Mouse (Mus musculus): ENCODE results near the gene 4931417E11Rik. TPM values are rescaled to one million over a fixed set of nuclear protein-coding genes. Genes with fewer than 3 reads are reported as not detected.

Gene 4931417E11Rik
- total RNA-seq (2021), result not detected
- long read RNA-seq, experiment 1, result 0 reads
- long read RNA-seq, experiment 2, result 0 reads

DNA sequence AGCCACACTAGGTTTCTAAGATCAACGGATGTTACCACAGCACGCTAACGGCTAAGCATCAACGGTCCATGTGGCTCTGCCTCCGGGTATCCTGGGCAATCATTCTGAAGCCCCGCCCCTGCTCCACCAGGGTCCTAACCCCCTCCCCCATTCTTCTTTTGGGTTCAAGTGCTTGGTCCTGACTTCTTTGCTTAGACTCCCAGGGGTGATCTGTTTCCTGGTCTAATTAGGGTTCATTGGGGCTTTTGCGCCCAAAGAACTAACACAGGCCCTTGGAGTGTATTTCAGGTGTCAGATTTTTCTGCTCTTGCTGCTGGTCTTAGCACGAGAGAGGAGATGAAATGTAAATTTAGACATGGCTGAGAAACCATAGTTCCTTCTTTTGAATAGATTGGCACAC lies at the start of gene 4931417E11Rik:
TSS of gene 4931417E11Rik (minus strand) at position 101 of the 400 bp plus-strand sequence.
- no peak for DNase-seq

DNA sequence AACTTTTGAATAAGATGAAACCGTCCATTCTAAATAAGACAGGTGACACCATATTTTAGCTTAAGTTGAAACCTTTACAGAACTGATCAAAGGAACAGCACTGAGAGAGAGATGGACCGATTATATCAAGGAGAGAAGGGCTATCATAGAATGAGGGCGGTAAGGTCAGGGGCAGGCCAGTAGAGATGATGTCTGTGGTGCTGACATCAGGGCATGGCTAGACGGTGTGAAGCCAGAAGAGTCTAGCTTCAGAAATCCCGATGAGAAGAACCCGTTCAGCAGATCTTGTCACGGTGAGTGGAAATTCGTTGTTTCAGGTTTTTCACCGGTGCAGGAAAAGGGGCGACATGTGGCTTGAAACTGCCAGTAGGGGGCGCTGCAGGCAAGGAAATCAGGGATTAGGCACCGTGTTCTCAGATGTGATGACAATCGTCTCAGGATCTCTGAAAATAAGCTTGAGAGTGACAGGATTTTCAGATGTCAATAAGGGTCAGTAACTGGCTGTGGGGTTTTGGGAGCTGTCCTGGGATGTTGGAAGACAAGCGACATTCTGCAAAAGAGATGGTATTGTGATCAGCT lies 48.4 kb upstream of the 4931417E11Rik start:
- peak in 1 of 2 experiments; percentile 32 for DNase-seq

DNA sequence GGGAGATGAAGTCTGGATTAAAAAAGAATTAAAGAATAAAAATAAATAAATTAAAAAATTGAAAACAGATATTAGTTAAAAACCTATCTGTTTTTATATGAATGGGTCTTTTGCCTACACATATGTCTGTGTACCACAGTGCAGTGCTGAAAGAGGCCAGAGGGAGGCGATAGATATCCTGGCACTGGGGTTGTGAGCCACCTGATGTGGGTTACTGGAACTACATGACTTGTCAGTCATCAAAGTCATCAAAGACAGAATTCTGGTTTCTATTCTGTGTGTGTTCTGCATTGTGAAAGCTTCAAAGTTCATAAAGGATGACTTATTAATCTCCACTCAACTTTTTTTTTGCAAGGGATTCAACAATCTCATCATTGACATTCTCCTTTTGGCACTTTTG lies 43.4 kb upstream of the 4931417E11Rik start:
- no peak for DNase-seq

DNA sequence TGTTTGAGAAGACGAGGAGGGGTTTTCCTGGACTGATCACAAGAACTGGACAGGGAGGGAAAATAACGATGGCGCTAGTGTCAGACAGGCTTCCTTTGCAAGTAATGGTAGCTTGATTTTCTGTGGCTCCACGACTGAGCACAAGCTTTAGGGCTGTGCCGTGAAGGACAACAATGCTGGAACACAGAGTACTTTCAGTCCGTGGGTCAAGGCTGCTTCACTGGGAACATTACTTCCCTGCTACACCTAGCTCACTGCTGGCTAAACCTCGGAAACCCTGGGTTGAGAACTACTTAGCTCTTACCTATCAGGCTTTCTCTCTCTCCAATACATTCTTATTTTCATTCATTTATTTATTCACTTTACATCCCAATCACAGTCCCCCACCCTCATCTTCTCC lies 30.2 kb upstream of the 4931417E11Rik start:
- no peak for DNase-seq

DNA sequence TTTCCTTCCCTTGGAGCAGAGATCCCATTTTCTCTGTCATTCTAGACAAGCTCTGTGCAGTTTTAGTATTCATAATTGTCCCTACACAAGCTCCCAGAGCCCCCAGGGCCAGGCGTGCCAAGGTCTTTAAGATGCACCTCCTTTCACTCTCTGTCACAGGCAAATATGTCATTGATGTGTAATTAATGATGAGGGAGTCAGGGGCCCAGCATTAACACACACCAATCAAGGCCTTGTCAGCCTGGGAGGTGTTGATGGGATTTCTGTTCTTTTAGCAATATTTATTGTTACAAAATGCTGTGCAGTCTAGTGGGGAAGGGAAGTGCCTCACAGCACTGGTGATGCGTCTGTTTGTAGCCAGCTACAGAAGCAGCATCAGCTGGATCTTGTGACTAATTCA lies 27.9 kb upstream of the 4931417E11Rik start:
- no peak for DNase-seq

DNA sequence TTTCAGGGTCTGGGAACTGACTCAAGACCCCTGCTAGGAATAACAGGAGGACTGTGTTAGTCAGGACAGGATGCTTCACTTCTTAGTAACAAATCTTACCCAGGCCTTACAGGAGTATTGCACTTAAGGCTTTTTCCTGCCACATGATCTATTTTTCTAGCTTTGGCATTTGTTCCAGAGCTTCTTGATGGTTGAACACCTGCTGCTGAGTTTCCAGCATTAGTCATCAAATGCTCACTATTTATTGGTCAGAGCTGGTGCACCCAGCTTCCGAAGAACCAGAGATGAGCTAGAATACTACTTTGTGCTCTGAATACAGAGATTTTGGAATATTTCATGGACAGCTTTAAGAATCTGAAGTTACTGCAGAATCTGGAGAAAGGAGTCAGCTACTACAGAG lies 21.1 kb upstream of the 4931417E11Rik start:
- DNase-seq, result no peak

DNA sequence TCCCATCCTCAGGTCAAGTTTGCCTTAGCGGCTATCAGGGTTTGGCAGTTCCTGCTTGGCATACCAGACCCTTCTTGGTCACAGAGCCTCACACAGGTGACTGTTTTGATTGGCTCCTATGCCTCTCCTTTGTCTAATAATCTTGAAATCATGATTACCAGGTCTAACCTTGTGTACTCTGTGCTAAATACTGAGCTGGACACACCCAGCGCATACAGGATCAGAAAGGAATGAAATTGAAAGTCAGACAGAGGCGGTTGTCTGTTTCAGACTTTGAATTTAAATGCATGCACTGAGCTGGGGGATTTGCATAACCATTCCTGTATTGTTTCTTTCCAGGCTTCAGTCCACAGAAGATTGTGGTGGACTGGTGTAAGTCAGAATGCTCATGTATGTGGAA lies 16.1 kb upstream of the 4931417E11Rik start:
- DNase-seq, result no peak

DNA sequence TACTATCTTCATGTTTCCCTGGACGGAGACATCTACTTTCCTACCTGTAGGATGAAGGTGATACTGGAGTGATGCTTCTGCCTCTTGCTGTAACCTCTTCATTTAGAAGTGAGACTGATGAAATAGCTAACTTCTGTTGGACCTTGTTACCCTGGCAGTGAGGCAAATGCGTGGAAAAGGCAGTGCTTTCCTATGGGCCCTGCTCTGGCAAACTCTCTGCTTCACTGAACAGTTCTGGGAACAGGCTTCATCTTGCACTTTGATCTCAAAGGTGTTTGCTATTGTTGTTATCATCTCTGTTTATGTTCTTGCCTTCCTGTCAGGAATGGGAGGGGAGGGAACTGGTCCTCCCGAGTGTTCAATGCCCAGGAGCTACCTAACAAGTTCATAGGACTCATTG lies 3.4 kb downstream of the 4931417E11Rik start:
- no peak for DNase-seq

DNA sequence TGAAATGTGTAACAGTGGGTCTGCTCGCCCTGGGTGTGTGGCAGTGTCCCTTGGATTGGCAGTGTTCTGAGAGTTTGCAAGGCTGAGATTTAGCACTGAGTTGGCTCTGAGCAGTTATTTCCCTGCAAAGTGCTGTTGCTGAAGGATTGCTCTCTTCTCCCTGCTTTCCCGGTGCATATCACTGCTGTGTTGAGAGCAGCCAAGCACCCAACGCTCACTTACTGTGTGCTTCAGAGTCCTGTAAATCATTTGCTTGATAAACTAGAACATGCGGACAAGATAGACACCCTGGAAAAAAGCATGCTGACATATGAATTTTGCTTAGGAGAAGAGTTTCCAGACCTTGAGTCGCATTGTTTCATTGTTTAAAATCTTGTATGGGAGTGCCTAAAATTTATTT lies 6.9 kb downstream of the 4931417E11Rik start:
- no peak for DNase-seq

DNA sequence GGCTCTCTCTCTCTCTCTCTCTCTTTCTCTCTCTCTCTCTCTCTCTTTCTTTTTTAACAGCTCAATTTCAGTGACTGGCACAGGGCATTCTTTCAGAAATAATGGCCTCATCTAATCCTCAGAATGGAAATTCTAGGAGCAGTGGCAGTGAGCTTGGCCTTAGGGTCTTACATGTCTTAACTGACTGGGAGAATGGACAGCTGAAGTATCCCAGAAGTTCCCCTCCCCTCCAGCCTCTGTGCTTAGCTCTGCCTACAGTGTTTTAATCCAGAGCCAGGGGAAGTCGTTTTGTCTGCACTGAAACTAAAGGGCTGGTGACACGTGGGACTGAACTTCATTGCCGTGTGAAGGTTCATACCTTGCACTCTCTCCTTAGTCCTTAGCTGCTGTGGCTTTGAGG lies 35.6 kb downstream of the 4931417E11Rik start:
- no peak for DNase-seq

DNA sequence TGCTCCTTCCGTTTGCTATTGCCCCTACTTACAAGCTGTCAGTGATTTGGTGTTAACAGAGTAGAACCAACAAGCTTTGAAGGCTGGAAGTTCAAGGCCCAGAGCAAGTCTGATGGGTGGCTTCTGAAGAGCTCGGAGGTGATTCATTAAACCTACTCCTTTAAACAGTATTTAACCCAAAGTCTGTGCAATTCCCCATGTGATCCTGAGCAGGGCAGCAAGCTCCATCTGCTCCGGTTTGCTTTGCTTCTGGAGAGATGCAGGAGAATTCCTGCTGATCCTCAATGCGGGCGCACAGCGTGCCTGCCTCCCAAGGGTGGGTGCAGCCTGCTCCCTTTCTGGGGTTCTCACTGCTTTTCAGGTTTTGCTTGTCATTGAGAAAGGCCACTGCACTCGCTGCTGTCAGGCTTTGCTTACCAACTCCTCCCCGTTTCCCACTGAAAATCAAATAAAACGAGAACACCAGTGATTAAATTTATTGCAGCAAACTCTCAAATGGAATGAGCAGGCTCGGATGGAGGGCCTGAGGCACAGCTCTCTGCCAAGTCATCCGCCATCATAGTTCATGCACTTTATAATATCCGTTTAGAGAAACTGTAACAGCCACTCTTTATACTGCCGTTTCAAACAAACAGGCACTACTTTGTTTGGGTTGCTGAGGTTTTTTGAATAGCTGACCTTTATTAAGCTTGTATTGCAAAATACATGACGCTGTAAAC lies 40.7 kb downstream of the 4931417E11Rik start:
- no peak for DNase-seq

DNA sequence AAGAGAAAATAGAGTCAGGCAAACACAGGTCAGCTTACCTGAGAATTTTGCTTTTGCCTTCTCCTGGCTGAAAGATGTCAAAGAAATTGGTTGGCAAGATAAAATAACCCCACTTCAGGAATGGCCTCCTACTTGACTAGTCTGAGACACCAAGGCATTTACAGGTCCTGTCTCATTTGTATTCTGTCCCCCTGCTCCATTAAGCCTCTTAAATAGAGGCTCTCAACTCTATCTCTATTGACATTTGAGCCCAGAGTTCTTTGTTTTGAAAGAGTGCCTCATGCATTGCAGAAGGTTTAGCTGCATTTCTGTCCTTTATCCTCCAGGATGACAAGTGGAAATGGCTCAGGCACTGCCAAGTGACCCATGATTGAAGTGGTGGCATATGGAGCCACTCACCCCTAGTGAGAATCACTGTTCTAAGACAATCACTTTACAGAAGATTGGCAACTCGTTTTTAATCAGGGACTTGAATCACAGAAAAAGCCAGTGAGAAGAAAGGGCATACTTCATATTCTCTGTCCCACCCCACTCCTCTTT lies 42.1 kb downstream of the 4931417E11Rik start:
- no peak for DNase-seq

Other genes with a start within 250 kb of the 4931417E11Rik start
- gene Dnah6, start 248.0 kb downstream of the 4931417E11Rik start, total RNA-seq (2021), result under 1 TPM; 0.05 to 0.51 TPM
- gene Suclg1, start 221.3 kb downstream of the 4931417E11Rik start, total RNA-seq (2021), result 100 to 1,000 TPM; 523 to 589 TPM